Mouse (Mus musculus) erythroblast, embryonic 14.5 days (primary cell): ENCODE measurements around the gene Gper1.

ENCODE experiments used
- GATA1 ChIP-seq: IDR thresholded peaks from 2 replicates; pipeline ENCODE4 v1.6.1; 2012; ENCODE audit warnings: low read length, inconsistent platforms, mixed read lengths
- TAL1 ChIP-seq: IDR thresholded peaks from 3 replicates; pipeline ENCODE4 v1.6.1; 2012; ENCODE audit warnings: low read length, inconsistent platforms, mixed read lengths

DNA sequence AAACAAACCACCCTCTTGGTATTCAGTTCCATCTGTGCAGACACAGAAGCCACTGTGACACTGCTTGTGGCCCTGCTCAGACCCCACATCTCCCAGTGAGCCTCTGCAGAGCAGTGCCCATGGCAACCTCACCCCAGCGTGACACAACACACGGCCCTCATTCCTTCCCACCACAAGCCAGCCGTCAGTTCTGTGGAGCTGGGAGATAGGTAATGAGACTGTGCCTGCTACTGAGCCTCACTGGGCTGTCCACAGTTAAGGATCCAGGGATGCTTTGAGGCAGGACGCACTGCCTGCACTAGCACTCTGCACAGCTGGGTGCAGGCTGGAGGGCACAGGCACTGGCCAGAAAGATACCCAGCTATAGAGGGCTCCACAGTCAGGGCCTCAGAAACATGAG lies 27.0 kb downstream of the Gper1 start:
- TF ChIP-seq GATA1 (no peak), TAL1 (no peak)
